Mouse (Mus musculus) liver, embryonic 13.5 days (tissue): ENCODE results near the gene Gm15127. TPM values are rescaled to one million over a fixed set of nuclear protein-coding genes. Genes with fewer than 3 reads are reported as not detected.
"Not testable (repeated sequence)": the region's sequence is repeated elsewhere in the genome, so short reads cannot be mapped to it uniquely, and the experiment has no call there.

Source experiments
- ATAC-seq: fragments of 200-750 bp; cut with Nextera tagmentation; 2 replicates; pipeline ENCODE4 v1.8.0; 2017; ENCODE audit warnings: low read depth, mild to moderate bottlenecking, moderate number of reproducible peaks, moderate library complexity
- DNase-seq: peaks from one replicate; pipeline ENCODE4 v3.0.0; 2022
- H3K27ac ChIP-seq: fragments of 300-500 bp; sonication (generic); 2 replicates; pipeline ENCODE4 v1.5.1; 2015; ENCODE audit warnings: moderate library complexity, mild to moderate bottlenecking, inconsistent platforms
- H3K27me3 ChIP-seq: fragments of 300-500 bp; sonication (generic); 2 replicates; pipeline ENCODE4 v1.6.1; 2015; ENCODE audit warnings: mild to moderate bottlenecking, inconsistent platforms
- H3K36me3 ChIP-seq: fragments of 300-500 bp; sonication (generic); 2 replicates; pipeline ENCODE4 v1.6.1; 2015; ENCODE audit warnings: mild to moderate bottlenecking, inconsistent platforms
- H3K4me1 ChIP-seq: fragments of 300-500 bp; sonication (generic); replicated peaks from 2 replicates; pipeline ENCODE4 v1.6.1; 2015; ENCODE audit warnings: inconsistent platforms
- H3K4me2 ChIP-seq: fragments of 300-500 bp; sonication (generic); 2 replicates; pipeline ENCODE4 v1.6.1; 2015; ENCODE audit warnings: inconsistent platforms, mild to moderate bottlenecking, moderate library complexity
- H3K4me3 ChIP-seq: fragments of 300-500 bp; sonication (generic); replicated peaks from 2 replicates; pipeline ENCODE4 v1.5.1; 2015; ENCODE audit warnings: mild to moderate bottlenecking, inconsistent platforms
- H3K9ac ChIP-seq: fragments of 300-500 bp; sonication (generic); 2 replicates; pipeline ENCODE4 v1.6.1; 2015; ENCODE audit warnings: mild to moderate bottlenecking, inconsistent platforms
- H3K9me3 ChIP-seq: fragments of 300-500 bp; sonication (generic); replicated peaks from 2 replicates; pipeline ENCODE4 v1.6.1; 2016; ENCODE audit warnings: inconsistent platforms
- WGBS: fragments of 180-500 bp; shearing (Covaris S2); methylation state at CpG from one replicate; pipeline ENCODE4 v1.1.7; 2015; ENCODE audit not compliant: insufficient replicate concordance; 5-methylcytosine and 5-hydroxymethylcytosine counted together
- polyA plus RNA-seq: library from polyadenylated mRNA; unstranded; fragments of >200 nt; fragmentation: Nextera tagmentation; extraction: Ambion mirVana; gene quantifications from 2 replicates; pipeline ENCODE4 v1.2.1, GENCODE M21; 2015

Gene Gm15127
- not detected in 2 replicates for polyA plus RNA-seq

DNA sequence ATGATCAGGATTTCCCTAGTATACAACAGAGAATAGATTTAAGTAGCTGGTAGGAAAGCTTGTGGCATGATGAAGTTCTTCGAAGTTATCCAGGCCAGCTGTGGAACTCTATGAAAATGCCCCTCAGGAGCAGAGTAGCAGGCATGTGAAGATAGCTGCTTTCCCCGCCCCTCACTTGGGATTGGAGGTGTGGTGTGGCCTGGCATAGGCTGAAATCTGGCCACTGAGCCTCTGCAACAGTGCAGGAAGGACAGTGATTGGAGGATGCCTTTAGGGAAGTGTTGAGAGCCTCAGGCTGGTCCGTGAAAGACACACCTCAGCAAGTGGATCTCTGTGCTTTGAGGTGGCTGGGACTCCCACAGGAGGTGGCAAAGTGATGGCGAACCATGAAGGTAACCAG lies at the start of gene Gm15127:
TSS of gene Gm15127 (plus strand) at position 301 of the 400 bp plus-strand sequence.
- WGBS: 74% methylated on average over 2 of the region's 4 CpGs
- not testable (repeated sequence) for H3K9ac ChIP-seq

DNA sequence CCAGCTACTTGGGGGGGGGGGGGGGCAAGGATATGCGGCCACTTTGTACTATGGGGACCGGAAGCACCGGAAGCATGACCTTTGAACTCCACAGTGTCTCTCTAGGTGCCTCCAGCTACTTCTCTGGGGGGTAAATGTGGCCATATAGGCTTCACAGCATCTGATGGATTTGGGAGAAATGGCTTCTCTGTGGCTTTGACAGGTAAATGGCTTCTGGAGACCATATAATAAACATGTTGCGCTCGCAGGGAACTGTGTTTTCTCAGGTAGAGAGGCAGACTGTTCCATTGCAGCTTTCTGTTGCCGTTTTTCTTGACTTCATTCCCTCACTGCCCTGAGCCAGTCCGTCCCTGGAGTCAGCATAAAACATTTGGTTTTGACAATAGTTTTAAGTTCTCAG lies 48.3 kb upstream of the Gm15127 start, which contains the start of gene Gm8334:
TSS of gene Gm8334 (minus strand) at position 101 of the 400 bp plus-strand sequence.
- H3K36me3 ChIP-seq, H3K9ac ChIP-seq, H3K27ac ChIP-seq, H3K27me3 ChIP-seq, DNase-seq, H3K9me3 ChIP-seq, H3K4me1 ChIP-seq, ATAC-seq, H3K4me3 ChIP-seq, H3K4me2 ChIP-seq: not testable (repeated sequence)
- WGBS: 77% methylated on average over 4 of the region's 7 CpGs

More for the DNA sequence above, at the start of gene Gm15127:
- not testable (repeated sequence) for H3K27ac ChIP-seq, H3K4me2 ChIP-seq, H3K9me3 ChIP-seq, H3K36me3 ChIP-seq, DNase-seq, ATAC-seq, H3K27me3 ChIP-seq, H3K4me3 ChIP-seq, H3K4me1 ChIP-seq

- H3K9ac ChIP-seq, DNase-seq, H3K36me3 ChIP-seq, H3K9me3 ChIP-seq, H3K4me3 ChIP-seq, ATAC-seq, H3K4me2 ChIP-seq, H3K27ac ChIP-seq, H3K4me1 ChIP-seq, H3K27me3 ChIP-seq: not testable (repeated sequence)
- WGBS: 17% methylated on average over 1 of the region's 1 CpGs
Measured at GRCm38 (mm10) chrX:148676290-148676689, 12.9 kb downstream of the Gm15127 start.

Other genes with a start within 250 kb of the Gm15127 start
- gene Gm15114, start 174.6 kb upstream of the Gm15127 start, polyA plus RNA-seq: not detected in 2 replicates
- gene Gm8334, start 48.4 kb upstream of the Gm15127 start, polyA plus RNA-seq: not detected in 2 replicates
- gene Luzp4, start 194.0 kb downstream of the Gm15127 start, polyA plus RNA-seq: not detected in 2 replicates